Mouse (Mus musculus) midbrain, embryonic 16.5 days (tissue): ENCODE measurements at regions not wholly inside any gene's neighbourhood (a gene's known extent, or its start where the extent isn't known, plus 50 kb on each side); places are given as distances from the start of the nearest gene placed in this dataset.

ENCODE experiments used
- ATAC-seq: fragments of 200-750 bp; cut with Nextera tagmentation; 2 replicates; pipeline ENCODE4 v1.8.0; 2017; ENCODE audit warnings: moderate TSS enrichment
- H3K27ac ChIP-seq: fragments of 300-500 bp; sonication (generic); 2 replicates; pipeline ENCODE4 v1.5.1; 2014; ENCODE audit warnings: mild to moderate bottlenecking, low read length, mixed read lengths
- H3K27me3 ChIP-seq: fragments of 300-500 bp; sonication (generic); 2 replicates; pipeline ENCODE4 v1.6.1; 2014; ENCODE audit warnings: low read depth, low read length, mixed read lengths; ENCODE audit not compliant: control insufficient read depth, insufficient read depth
- H3K36me3 ChIP-seq: fragments of 300-500 bp; sonication (generic); 2 replicates; pipeline ENCODE4 v1.6.1; 2014; ENCODE audit warnings: mild to moderate bottlenecking, low read length, moderate library complexity, mixed read lengths; ENCODE audit not compliant: control insufficient read depth, insufficient read depth
- H3K4me1 ChIP-seq: fragments of 300-500 bp; sonication (generic); 2 replicates; pipeline ENCODE4 v1.6.1; 2014; ENCODE audit warnings: mild to moderate bottlenecking, low read length, mixed read lengths; ENCODE audit not compliant: control insufficient read depth, insufficient read depth
- H3K4me2 ChIP-seq: fragments of 300-500 bp; sonication (generic); 2 replicates; pipeline ENCODE4 v1.6.1; 2014; ENCODE audit warnings: mild to moderate bottlenecking, low read length, mixed read lengths
- H3K4me3 ChIP-seq: fragments of 300-500 bp; sonication (generic); 2 replicates; pipeline ENCODE4 v1.5.1; 2014; ENCODE audit warnings: low read depth, mild to moderate bottlenecking, low read length, moderate library complexity, mixed read lengths
- H3K9ac ChIP-seq: fragments of 300-500 bp; sonication (generic); 2 replicates; pipeline ENCODE4 v1.6.1; 2014; ENCODE audit warnings: low read depth, low read length, mixed read lengths
- H3K9me3 ChIP-seq: fragments of 300-500 bp; sonication (generic); replicated peaks from 2 replicates; pipeline ENCODE4 v1.6.1; 2014; ENCODE audit warnings: mild to moderate bottlenecking, low read length, mixed read lengths; ENCODE audit not compliant: control insufficient read depth, poor library complexity, severe bottlenecking
- WGBS: fragments of 180-500 bp; shearing (Covaris S2); extraction: QIAGEN DNeasy Blood & Tissue Kit; methylation state at CpG from one replicate; pipeline ENCODE4 v1.1.7; 2014; 5-methylcytosine and 5-hydroxymethylcytosine counted together

DNA sequence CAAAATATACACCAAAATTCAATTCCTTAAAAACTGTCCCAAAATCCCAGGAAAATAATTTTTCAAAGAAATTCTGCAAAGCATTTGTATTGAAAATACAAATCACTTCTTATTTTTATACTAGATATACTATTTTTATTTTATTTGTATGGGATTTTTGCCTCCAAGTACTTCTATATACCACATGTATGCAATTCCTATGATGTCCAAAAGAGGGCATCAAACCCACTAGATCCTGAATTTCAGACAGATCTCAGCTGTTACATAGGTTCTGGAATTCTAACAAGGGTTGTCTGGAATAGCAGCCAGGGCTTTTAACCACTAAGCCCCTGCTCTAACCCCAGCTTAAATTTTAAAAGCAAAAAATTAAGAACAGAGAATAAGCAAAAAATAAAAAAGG, 185.2 kb upstream of the Dgkb start:
- no peak overlapping the region for H3K4me2 ChIP-seq
- no peaks in the 10 kb centered on the region for H3K9me3 ChIP-seq
- H3K27ac ChIP-seq, result no peak overlapping the region
- H3K27me3 ChIP-seq, result no peaks in the 10 kb centered on the region
- H3K36me3 ChIP-seq, result no peaks in the 10 kb centered on the region
- no peak overlapping the region for H3K9ac ChIP-seq
- no peaks in the 10 kb centered on the region for H3K4me1 ChIP-seq
- no peak for ATAC-seq
- H3K4me3 ChIP-seq, result no peak overlapping the region

DNA sequence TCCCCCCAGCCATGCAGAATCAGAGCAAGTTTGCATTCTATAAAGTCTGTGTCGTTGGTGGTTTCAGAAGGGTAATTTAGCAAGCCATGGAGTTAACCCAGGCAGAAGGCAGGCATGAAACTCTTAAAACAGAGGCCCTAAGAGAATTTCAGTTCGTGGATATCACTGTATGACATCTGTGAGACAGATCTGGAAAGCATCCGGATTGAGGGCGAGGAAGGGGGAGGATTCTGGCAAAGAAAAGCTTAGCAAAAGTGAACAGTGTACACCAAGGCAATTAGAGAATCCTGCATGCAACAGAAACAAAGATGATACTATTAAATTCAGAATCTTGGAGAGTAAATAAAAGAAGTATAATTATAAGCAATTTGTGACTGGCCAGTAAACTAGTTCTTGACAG, 184.2 kb upstream of the Dgkb start:
- Histone ChIP-seq H3K9me3 (no peaks in the 10 kb centered on the region), H3K36me3 (no peaks in the 10 kb centered on the region), H3K27ac (no peak overlapping the region), H3K9ac (no peak overlapping the region), H3K27me3 (no peaks in the 10 kb centered on the region), H3K4me2 (no peak overlapping the region), H3K4me1 (no peaks in the 10 kb centered on the region), H3K4me3 (no peak overlapping the region)
- WGBS, result 84% methylated on average over 4 of the region's 4 CpGs
- ATAC-seq, result no peak

DNA sequence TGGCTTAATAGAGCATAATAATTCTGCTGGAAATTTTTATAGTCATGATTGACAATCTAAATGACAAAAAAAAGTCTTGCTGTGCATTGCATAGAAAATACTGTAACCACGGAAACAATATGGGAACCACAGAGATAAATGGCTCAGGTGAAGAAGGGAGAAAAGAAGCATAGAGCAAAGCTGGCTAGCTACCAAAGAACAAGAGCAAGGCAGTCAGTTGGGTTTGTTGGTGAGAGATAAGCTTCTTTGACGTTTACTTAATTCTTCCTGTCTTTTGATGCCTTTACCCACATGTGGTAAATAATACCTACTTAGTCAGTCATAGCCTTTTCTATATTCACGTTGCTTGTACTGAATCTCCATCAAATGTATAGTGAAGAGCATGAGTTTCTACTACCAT, 171.3 kb upstream of the Dgkb start:
- H3K27ac ChIP-seq, result no peak overlapping the region
- no peak overlapping the region for H3K9ac ChIP-seq
- H3K27me3 ChIP-seq, result no peaks in the 10 kb centered on the region
- H3K4me1 ChIP-seq, result no peaks in the 10 kb centered on the region
- no peak for ATAC-seq
- WGBS, result 58% methylated on average over 3 of the region's 3 CpGs
- H3K9me3 ChIP-seq, result no peaks in the 10 kb centered on the region
- H3K36me3 ChIP-seq, result no peaks in the 10 kb centered on the region
- no peak overlapping the region for H3K4me3 ChIP-seq
- no peak overlapping the region for H3K4me2 ChIP-seq

DNA sequence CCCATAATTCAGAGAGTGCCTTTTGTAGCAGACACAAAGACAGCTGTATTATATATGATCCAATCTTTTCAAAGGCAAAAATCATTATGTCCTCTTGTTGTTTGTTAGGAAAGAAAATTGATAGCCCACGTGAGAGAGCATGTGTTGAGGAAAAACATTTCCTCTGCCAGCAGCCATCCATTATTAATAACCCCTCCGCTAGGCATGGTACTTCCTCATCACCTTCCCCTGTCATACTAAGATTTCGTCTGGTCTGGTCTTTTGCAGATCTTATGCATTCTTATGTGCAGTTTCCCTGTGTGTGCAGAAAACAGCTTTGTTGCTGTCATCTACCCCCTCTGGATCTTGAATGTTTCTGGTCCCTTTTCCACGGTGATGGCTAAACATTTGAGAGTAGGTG, 164.2 kb upstream of the Dgkb start:
- WGBS, result 74% methylated on average over 4 of the region's 4 CpGs
- Histone ChIP-seq H3K36me3 (no peaks in the 10 kb centered on the region), H3K9ac (no peak overlapping the region), H3K27me3 (no peaks in the 10 kb centered on the region), H3K4me1 (no peaks in the 10 kb centered on the region), H3K4me2 (no peak overlapping the region), H3K27ac (no peak overlapping the region), H3K9me3 (no peaks in the 10 kb centered on the region), H3K4me3 (no peak overlapping the region)
- ATAC-seq, result no peak

DNA sequence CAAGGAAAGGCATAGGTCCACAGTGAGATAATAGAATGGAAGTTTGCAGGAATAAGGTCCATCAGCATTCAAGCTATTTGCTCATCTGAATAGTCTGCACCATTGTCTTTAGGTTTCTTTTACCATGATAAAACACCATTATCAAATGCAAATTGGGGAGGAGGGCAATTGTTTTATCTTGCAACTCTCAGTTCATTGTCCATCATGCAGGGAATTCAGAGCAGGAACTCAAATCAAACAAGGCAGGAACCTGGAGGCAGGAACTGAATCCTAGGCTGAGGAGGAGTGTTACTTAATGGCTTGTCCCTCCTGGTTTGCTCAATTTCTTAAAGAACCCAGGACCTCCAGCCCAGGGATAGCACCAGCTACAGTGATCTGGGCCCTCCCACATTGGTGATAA, 163.3 kb upstream of the Dgkb start:
- no peak for ATAC-seq
- H3K9me3 ChIP-seq, result no peaks in the 10 kb centered on the region
- H3K27me3 ChIP-seq, result no peaks in the 10 kb centered on the region
- no peak overlapping the region for H3K27ac ChIP-seq
- no peaks in the 10 kb centered on the region for H3K4me1 ChIP-seq
- no peak overlapping the region for H3K9ac ChIP-seq
- H3K4me3 ChIP-seq, result no peak overlapping the region
- no peak overlapping the region for H3K4me2 ChIP-seq
- no peaks in the 10 kb centered on the region for H3K36me3 ChIP-seq

DNA sequence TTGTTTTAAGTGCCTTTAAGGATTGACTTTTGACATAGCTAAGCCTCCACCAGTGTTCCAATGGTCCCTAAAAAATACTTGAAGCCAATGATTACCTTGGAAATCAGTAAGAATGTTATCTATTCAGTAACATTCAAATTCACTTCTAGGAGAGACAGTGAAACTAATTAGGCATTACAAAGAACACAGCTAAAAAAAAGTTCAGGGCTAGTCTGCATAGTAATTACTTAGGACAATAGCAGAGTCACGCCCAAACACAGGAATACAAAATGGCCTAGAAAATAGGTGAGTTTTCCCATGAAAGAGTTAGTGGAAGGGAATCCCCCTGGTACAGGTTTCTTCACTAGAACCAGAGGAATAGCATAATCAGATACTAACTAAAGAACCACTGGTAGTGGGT, 157.5 kb upstream of the Dgkb start:
- Histone ChIP-seq H3K27ac (no peak overlapping the region), H3K9ac (no peak overlapping the region), H3K4me1 (no peaks in the 10 kb centered on the region), H3K27me3 (no peaks in the 10 kb centered on the region), H3K4me2 (no peak overlapping the region), H3K9me3 (no peaks in the 10 kb centered on the region), H3K36me3 (no peaks in the 10 kb centered on the region), H3K4me3 (no peak overlapping the region)
- ATAC-seq, result no peak
- 72% methylated on average over 1 of the region's 1 CpGs for WGBS

DNA sequence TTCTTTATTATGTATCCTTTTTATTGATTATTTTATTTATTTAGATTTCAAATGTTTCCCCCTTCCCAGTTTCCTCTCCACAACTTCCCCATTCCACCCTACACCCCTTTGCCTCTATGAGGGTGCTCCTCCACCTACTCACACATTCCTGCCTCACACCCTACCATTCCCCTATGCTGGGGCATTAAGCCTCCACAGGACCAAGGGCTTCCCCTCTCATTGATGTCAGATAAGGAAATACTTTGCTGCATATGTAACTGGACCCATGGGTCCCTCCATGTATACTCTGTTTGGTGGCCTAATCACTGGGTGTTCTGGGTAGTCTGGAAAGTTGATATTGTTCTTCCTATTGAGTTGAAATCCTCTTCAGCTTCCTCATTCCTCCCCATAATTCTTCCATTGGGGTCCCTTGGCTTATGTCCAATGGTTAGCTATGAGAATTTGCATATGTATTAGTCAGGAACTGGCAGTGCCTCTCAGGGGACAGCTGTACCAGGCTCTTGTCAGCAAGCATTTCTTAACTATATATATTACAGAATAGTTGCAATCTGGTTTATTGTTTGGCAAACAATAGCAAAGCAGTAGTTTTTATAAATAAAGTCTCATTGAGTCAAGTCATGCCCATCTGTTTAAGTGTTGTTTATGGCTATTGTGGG, 134.9 kb upstream of the Dgkb start:
- Histone ChIP-seq H3K36me3 (no peaks in the 10 kb centered on the region), H3K27ac (no peak overlapping the region), H3K4me3 (no peak overlapping the region), H3K4me1 (no peaks in the 10 kb centered on the region), H3K9ac (no peak overlapping the region), H3K27me3 (no peaks in the 10 kb centered on the region), H3K4me2 (no peak overlapping the region), H3K9me3 (no peaks in the 10 kb centered on the region)
- no peak for ATAC-seq

DNA sequence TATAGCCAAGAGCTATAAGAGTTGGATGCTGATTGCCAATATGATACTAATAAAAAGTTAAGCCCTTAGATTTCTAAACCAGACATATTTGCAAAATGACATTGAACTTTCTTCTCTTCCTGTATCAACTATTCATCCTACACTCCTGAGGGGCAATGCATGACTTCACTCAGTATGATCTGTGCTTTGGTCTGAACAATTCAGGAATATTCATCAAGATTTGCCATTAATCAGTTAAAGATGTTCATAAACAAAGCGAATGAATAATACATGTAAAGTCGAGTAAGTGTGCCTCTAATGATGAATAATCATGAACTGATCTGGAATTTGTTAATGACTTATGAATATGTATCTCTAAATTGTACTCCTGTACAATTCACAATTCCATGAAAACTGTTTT, 124.9 kb upstream of the Dgkb start:
- no peaks in the 10 kb centered on the region for H3K4me1 ChIP-seq
- peak; percentile 42; the same call in 1 of the 2 replicates for ATAC-seq
- H3K27ac ChIP-seq, result no peak overlapping the region
- H3K4me3 ChIP-seq, result no peak overlapping the region
- no peaks in the 10 kb centered on the region for H3K27me3 ChIP-seq
- 62% methylated on average over 2 of the region's 2 CpGs for WGBS
- H3K9ac ChIP-seq, result no peak overlapping the region
- no peaks in the 10 kb centered on the region for H3K36me3 ChIP-seq
- no peak overlapping the region for H3K4me2 ChIP-seq
- no peaks in the 10 kb centered on the region for H3K9me3 ChIP-seq
